Mouse (Mus musculus) right cerebral cortex, postnatal 14 days (tissue): ENCODE measurements at regions not wholly inside any gene's neighbourhood (a gene's known extent, or its start where the extent isn't known, plus 50 kb on each side); places are given as distances from the start of the nearest gene placed in this dataset.
A peak's percentile ranks its signal among the peaks of the same experiment; 100 is the strongest.

ENCODE experiments used
- DNase-seq: peaks from one replicate; pipeline ENCODE4 v3.0.0; 2022

DNA sequence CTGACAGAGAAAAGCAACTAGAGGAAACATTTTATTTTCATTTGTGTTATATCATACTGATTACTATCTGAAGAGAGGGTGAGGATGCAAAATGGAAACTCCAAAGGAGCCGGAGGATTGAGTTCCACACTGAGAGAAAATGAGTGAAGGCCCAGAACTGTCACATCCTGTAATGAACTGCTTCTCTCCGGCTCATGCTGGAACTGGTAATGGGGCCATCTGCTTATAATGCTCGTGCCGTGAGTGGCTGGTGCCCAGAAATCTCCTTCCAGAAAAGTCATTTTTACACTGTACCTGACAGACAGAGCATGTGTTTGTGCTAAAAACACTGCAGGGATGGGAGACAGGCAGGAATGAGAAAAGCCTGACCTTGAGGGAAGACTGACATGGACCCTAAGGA lies 483.5 kb upstream of the Pkdcc start:
- DNase-seq = no peak

DNA sequence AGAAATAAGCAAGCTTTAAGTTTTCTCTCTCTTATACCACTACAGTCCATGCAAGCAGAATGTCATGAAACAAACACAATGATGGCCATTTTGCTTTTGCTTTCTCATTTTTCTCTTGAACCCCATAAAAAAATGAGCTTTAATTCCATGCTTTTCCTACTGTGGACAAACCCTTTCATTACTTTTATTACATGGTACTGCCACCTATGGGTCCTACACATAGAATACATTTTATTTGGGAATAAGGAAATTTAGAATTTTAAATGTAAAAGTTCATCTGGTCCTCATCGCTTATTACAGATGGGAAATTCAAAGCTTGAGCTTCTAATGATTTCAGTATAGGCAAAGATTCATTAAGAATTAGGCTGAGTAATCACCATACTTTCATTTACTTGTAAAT lies 472.6 kb upstream of the Pkdcc start:
- DNase-seq = no peak

DNA sequence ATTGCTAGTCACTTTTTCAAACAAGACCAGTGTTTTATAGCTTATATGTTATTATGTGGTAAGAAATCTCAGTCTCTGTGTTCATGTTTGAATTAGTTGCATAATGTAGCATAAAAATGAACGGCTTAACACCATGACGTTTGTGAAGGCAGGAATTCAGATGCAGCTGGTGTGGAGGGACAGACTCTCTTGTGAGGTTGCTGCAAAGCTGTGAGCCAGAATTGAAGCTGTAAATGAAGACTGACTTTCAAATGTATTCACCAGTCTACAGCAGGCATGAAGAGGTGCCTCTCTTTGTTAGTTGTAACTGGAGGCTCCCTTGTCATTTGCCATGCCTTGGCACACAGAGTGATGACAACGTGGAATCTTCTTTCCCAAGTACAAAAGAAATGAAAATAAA lies 457.7 kb upstream of the Pkdcc start:
- no peak for DNase-seq

DNA sequence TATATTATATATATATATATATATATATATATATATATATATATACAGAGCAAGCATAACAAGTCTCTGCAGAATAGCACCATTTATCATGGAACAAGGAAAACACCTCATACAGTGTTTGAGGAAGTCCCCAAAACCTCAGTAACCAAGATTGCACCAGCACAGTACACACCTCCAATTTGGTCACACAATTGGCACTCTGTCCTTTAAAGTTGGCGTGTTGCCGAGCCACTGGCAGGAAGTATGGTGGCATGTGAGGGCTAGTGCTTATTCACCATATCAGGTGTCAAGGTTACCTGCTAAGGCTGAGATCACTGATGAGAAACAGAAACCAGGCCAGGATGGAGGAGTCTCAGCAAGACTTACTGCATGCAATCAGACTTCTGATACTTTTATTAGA lies 436.0 kb upstream of the Pkdcc start:
- DNase-seq = no peak

- DNase-seq = no peak
Observed at GRCm38 (mm10) chr17:82822129-82822528, 393.0 kb upstream of the Pkdcc start.

DNA sequence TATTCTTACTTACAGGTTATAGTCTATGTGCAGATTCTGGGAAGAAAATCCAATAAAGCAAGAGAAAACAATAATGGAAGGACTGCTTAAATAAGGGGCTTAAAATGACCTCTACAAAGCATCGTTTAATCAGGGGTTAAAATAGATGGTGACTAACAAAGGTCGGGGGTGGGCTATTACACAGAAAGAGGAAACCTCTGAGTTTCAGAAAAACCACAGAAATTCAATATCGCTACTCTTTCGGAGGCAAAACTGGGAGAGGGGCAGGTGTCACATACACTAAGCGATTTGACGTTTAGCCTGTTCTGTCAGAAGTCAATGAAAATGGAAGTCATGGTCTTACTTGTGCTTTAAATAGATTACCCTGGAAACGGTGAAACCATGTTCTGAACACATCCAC lies 391.0 kb upstream of the Pkdcc start:
- DNase-seq = no peak

DNA sequence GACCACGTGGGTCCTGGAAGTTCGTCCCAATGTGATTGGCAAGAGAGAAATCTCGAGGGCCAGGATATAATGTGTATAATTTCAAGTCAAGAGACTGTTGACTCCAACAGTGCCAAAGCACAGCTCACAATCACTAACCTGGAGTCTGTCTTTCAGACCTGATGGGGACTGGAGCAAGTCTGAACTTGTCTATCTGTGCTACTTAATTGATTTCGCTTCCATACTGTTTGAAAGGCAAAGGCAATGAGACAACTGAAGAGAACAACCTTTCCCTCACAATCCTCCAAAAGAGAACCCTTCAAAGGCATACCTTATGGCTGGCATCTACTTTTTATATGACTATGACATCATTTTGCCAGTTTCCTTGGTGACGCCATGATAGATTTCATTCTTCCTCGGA lies 390.5 kb upstream of the Pkdcc start:
- no peak for DNase-seq

GRCm38 (mm10) chr17:82827170-82827569 lies 387.9 kb upstream of the Pkdcc start:
- no peak for DNase-seq

DNA sequence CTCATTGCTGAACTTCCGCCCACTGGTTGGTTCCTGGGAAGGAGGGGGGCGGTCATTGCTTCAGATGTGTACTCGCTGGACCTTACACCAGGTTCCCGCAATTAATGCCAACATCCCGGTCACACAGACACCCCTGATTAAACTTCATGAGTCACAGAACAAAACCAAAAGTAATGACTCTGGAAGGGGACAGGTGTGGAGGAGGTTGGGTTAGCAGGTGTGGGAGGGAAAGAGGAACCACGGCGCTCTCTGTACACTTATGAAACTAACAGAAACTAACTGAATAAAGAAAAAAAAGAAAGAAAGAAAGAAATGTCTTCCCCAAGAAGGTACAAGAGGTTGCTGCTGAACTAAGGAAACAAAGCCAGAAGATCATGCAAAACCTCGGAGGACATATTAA lies 387.3 kb upstream of the Pkdcc start:
- DNase-seq = no peak

- no peak for DNase-seq
Observed at GRCm38 (mm10) chr17:82828434-82828997, 386.6 kb upstream of the Pkdcc start.

DNA sequence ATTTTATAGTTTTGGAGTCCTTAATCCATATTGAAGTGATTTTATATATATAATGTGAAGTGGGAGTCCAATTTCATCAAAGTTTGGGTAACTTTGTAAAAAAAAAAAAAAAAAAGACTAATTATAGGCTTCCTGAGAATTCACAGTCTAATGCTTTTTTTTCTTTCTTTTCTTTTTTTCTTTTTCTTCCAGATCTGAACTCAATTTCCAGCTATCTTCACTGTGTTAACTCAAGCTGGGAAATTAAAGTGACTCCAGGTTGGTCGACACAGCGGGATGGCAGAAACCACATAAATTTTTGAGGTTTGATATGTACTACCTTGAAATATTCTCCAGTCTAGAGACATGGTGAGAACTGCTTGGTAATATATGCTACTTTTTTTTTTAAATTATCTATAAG lies 385.7 kb upstream of the Pkdcc start:
- no peak for DNase-seq

GRCm38 (mm10) chr17:82834177-82834576 lies 380.9 kb upstream of the Pkdcc start:
- no peak for DNase-seq

DNA sequence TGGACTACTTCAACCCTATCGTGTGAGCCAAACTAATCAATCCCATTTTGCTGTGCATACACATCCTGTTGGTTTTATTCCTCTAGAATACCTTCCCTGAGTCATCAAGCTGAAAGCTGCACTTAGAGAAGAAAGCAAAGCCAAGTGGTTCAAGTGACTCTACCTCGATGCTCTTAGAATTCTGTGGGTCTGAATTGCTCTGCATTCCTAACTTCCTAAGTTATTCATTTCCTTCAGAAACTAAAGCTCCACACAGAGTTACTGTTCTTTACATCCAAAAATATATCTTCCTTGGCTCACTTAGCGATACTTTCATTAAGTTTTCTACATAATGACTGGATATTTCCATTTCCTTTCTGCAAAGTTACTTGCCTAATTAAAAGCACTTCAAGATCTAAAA lies 379.0 kb upstream of the Pkdcc start:
- DNase-seq = no peak

DNA sequence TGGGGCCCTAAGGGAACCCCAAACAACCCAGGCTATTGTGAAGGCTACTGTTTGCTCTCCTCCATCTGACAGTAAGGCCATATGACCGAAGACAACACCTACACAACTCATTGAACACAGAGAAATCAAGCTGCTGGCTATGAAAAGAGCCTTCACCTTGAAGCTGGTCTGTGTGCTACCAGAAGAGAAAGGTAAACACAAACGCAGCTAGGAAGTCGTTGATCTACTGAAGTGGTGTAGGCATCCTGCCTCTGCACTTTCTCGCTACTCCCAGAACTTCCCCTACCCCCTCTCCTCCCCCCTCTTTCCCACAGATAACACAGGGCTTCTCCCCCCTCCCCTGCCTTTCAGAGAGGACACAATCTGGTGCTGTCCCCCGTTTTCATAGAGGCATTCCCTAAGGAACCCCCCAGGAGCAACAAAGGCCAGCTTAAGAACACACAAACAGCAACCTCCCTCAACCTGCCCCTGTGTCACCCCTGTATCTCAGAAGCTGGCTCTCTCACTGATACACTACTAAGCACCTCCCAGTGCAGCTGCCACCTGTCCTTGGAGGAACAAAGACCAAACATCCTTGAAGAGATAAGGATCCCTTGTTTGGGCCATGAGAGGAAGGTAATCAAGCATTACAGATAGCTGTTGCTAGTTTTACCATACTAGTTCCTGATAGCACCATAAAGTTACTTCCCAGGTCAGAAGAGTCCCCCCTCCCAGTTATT lies 368.2 kb upstream of the Pkdcc start:
- DNase-seq = no peak

DNA sequence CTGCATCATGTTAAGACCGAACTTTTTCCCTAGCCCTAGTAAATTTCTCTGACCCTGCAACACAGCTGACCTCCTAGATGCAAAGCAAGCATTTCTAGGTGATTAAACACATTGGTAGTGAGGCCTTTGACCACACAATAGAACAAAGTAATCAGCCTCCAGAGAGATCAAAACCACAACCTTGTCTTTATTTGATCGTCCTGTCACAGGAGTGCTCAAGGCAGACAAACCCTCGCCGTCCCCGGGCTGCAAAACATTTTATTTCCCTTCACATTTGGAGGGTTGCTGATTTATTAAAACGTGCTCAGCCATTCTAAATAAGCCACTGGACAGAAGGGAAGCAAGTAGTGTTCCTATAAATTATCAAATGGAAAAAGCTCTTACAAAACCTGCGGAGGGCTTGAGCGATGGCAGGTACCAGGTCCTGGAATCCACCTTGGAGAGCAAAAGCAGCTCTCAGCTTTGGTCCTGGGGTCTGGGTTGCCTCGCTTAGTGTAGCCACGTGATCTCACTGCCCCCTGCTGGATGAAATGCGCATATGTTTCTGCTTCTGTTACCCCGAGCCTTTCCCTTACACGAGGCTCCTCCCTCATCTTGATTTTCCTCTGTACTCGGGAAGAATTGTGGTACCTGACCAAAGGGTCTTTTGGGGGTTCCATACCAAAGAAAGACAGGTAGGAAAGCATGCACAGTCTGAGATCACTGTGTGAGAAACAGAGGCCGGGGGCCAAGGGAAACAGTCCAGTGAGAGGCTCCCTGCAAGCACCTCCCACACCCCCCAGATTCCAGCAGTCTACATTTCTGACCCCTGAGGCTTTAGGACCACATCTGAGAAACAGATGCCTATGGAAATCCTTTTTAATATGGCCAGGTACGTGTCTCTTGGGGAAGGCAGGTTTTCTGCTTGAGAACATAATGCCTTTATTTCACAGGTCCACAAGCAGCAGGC lies 357.6 kb upstream of the Pkdcc start:
- peak; percentile 84 for DNase-seq

- DNase-seq = no peak
Observed at GRCm38 (mm10) chr17:82860391-82860790, 354.7 kb upstream of the Pkdcc start.

DNA sequence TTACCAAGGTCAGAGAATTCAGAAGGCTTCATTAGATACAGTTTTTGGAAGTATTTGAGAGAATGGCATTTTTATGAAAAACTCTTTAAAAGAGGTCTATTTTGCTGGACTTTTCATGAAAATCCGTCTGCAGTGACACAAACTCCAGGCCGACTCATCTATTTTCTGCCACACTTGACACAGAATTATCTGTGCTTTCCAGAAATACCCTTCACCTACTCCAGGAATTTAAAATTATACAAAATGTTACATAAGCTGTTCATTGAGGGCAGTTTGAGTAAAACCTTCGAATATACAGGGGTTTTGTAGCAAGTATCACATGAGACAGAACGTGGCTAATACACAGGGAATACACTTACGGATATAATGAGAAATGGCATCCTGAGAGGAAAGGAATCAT lies 354.1 kb upstream of the Pkdcc start:
- no peak for DNase-seq

GRCm38 (mm10) chr17:82877131-82877530 lies 338.0 kb upstream of the Pkdcc start:
- DNase-seq = no peak

- no peak for DNase-seq
Observed at GRCm38 (mm10) chr17:82900602-82901001, 314.5 kb upstream of the Pkdcc start.

GRCm38 (mm10) chr17:82901098-82901891 lies 313.8 kb upstream of the Pkdcc start:
- no peak for DNase-seq

- no peak for DNase-seq
Observed at GRCm38 (mm10) chr17:82904961-82905360, 310.1 kb upstream of the Pkdcc start.

GRCm38 (mm10) chr17:82905483-82905882 lies 309.6 kb upstream of the Pkdcc start:
- no peak for DNase-seq

- no peak for DNase-seq
Observed at GRCm38 (mm10) chr17:82909189-82909588, 305.9 kb upstream of the Pkdcc start.
